Mouse (Mus musculus) kidney, adult 2 months (tissue): Measurements from ENCODE around the gene Prss23.

Experiments
- CTCF ChIP-seq: fragments of 200-500 bp; conservative IDR thresholded peaks from 2 replicates; pipeline ENCODE4 v1.5.1; 2011; ENCODE audit warnings: low read depth, mild to moderate bottlenecking, control low read depth, low read length, moderate library complexity, mixed read lengths; ENCODE audit not compliant: insufficient read depth, insufficient read length
- POLR2A ChIP-seq: fragments of 200-500 bp; IDR thresholded peaks from one replicate; pipeline ENCODE4 v1.6.1; 2011; ENCODE audit warnings: low read depth, low read length, control low read depth

- TF ChIP-seq POLR2A (no peak), CTCF (no peak)
These were observed 31.6 kb upstream of the Prss23 start for GRCm38 (mm10) chr7:89558446-89559039.
